Mouse (Mus musculus) adrenal gland, adult (tissue): ENCODE measurements around the gene Pkd1.

Source experiments
- DNase-seq, 2 experiments: peaks; one replicate each; pipeline ENCODE4 v3.0.0; 2022 to 2023; ENCODE audit warnings: low spot score in 1 of 2; ENCODE audit not compliant: inconsistent age in 2 of 2

The Pkd1 gene

DNA sequence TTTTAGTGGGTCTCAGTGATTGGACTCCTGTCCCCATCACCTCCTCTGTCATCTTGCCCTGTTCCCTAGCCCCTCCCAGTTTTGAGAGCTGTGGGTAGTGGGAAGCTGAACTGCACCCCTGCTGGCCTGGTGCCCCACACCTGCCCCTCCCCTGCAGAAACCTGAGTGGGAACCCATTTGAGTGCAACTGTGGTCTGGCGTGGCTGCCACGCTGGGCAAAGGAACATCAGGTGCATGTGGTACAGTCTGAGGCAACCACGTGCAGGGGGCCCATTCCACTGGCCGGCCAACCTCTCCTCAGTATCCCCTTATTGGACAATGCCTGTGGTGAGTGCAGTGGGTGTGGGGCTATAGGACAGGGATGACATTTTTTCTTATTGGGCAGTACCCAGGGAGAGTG lies 14.8 kb downstream of the Pkd1 start:
- DNase-seq = no peak

GRCm38 (mm10) chr17:24565092-24565491 lies 15.5 kb downstream of the Pkd1 start:
- DNase-seq = no peak

GRCm38 (mm10) chr17:24565792-24566191 lies 16.2 kb downstream of the Pkd1 start:
- no peak for DNase-seq

- peak; percentile 28 to 61 for DNase-seq
Measured at GRCm38 (mm10) chr17:24567034-24567779, 17.6 kb downstream of the Pkd1 start.

GRCm38 (mm10) chr17:24569837-24570236 lies 20.2 kb downstream of the Pkd1 start:
- DNase-seq = no peak

DNA sequence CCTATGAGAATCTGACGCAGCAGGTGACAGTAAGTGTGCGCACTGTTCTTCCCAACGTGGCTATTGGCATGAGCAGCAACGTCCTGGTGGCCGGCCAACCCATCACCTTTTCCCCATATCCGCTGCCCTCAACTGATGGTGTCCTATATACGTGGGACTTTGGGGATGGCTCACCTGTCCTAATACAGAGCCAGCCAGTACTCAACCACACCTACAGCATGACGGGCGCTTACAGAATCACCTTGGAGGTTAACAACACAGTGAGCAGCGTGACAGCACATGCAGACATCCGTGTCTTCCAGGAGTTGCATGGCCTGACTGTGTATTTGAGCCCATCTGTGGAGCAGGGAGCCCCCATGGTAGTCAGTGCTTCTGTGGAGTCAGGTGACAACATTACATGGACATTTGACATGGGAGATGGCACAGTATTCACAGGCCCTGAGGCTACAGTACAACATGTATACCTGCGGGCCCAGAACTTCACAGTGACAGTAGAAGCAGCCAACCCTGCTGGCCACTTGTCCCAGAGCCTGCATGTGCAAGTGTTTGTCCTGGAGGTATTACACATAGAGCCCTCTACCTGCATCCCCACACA lies 23.1 kb downstream of the Pkd1 start:
- no peak for DNase-seq

DNA sequence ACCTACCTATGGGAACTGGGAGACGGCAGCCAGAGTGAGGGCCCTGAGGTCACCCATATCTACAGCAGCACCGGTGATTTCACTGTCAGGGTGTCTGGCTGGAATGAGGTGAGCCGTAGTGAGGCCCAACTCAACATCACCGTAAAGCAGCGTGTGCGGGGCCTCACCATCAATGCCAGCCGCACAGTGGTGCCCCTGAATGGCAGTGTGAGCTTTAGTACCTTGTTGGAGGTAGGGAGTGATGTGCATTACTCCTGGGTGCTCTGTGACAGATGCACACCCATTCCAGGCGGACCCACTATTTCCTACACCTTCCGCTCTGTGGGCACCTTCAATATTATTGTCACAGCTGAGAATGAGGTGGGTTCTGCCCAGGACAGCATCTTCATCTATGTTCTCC lies 24.2 kb downstream of the Pkd1 start:
- no peak for DNase-seq

GRCm38 (mm10) chr17:24579532-24579931 lies 29.9 kb downstream of the Pkd1 start:
- DNase-seq = no peak

GRCm38 (mm10) chr17:24580287-24580686 lies 30.7 kb downstream of the Pkd1 start:
- DNase-seq = no peak

DNA sequence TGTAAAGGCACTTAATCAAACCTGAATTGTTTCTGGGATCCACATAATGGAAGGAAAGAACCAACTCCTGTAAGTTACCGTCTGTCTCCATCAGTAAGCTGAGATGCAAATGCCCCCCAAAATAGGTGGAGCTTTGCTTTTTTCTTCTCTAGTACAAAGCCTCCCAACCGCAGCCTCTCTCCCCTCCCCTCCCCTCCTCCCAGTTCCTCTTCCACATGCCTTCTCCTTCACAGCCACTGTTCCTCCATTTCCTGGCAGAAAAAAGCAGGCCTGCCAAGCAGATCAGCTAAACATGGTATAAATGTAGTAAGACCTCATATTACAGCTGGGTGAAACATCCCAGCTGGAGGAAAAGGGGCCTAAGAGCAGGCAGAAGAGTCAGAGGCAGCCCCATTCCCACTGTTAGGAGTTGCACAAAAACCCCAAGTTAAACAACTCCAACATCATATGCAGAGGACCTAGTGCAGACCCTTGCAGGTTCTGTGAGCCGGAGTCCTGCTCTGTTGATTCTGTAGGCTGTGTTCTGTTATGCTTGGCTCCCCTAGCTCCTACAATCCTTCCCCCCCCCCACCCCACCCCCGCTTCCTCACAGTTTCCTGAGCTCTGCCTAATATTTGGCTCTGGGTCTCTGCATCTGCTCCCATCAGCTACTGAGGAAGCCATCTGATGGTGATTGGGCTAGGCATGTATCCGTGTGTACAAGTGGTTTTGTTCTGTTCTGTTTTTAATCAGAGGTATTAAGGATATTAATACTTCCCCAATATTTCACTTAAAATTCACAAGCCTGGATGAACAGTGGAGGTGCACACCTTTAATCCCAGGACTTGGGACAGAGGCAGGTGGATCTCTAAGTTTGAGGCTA lies 34.2 kb downstream of the Pkd1 start:
- DNase-seq = no peak

- DNase-seq = no peak
Measured at GRCm38 (mm10) chr17:24584520-24584919, 34.9 kb downstream of the Pkd1 start.

DNA sequence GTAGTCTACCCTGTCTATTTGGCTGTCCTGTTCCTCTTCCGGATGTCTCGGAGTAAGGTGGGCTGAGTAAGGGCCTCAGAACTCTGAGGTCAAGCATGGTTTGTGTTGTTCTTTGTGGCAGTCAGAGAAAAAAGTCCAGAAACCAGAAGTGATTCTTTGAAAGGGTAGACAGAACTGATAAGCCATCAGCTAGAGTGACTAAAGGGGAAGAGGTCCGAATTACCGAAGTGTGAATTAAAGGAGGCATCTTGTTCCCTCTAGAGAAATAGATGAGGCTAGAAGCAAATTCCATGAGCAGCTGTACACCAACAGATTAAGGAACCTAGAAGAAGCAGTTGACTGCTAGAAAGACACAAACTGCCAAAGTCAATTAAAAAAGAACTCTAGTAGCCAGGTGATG lies 36.9 kb downstream of the Pkd1 start:
- DNase-seq = no peak

DNA sequence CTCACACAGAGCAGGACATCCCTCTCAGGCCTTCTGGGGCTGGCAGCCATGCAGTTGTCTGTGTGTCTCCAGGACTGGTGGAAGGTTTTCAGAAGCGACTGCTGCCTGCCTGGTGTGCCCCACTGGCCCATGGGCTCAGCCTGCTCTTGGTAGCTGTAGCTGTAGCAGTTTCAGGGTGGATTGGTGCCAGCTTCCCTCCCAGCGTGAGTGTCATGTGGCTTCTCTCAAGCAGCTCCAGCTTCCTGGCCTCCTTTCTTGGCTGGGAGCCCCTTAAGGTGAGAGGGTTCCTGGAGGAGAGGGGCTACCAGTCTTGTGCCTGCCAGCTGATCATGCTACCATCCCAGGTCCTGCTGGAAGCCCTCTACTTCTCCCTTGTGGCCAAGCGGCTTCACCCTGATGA lies 41.3 kb downstream of the Pkd1 start:
- no peak for DNase-seq

GRCm38 (mm10) chr17:24591695-24592094 lies 42.1 kb downstream of the Pkd1 start:
- DNase-seq = no peak

DNA sequence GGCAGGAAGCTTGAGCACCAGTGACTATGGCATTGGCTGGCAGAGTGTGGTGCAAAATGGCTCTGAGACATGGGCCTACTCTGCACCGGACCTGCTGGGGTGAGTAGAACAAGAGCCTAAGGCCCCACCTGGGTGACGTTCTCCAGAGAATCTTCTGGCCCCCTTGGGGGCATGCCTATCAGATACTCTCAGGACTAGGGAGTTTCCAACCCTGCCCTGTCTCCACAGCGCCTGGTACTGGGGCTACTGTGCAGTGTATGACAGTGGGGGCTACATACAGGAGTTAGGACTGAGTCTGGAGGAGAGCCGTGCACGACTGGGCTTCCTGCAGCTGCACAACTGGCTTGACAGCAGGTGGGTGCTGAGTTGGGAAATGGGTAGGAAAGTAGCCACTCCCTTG lies 43.6 kb downstream of the Pkd1 start:
- DNase-seq = no peak

DNA sequence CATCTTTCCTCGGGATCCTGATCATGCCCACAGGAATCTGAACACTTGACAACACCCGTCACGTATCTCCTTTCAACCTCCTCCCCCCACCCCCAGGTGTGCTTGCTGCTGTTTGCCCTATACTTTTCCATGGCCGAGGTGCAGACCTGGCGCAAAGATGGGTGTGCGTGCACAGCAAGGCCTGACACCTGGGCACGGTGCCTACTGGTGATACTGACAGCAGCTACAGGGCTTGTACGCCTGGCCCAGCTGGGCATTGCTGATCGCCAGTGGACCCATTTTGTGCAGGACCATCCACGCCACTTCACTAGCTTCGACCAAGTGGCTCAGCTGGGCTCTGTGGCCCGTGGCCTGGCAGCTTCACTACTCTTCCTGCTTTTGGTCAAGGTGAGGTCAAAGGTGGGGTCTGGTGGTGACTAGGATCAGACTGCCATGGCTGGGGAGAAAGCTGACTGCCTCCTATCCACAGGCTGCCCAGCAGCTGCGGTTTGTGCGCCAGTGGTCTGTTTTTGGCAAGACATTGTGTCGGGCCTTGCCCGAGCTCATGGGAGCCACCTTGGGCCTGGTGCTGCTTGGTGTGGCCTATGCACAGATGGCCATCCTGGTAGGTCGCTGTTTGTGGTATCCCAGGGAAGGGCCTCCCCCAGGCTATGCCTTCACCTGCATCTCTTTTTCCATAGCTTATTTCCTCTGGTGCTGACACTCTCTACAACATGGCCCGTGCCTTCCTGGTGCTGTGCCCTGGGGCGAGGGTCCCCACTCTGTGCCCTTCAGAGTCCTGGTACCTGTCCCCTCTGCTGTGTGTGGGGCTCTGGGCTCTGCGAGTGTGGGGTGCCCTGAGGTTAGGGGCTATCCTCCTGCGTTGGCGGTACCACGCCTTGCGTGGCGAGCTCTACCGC lies 44.6 kb downstream of the Pkd1 start:
- DNase-seq = no peak

- peak; percentile 29 to 52 for DNase-seq
Measured at GRCm38 (mm10) chr17:24595126-24596072, 45.8 kb downstream of the Pkd1 start.

- no peak for DNase-seq
Measured at GRCm38 (mm10) chr17:24596073-24596466, 46.4 kb downstream of the Pkd1 start.

- no peak for DNase-seq
Measured at GRCm38 (mm10) chr17:24596471-24597183, 47.0 kb downstream of the Pkd1 start.
